In genomic region chr3:27544061-27544460, GRCm38 (mm10) we compare ENCODE assay signal across 17 mouse cellular contexts.
"Had no signal": no experiment of that assay in that cellular context is flagged by ENCODE, and none has a peak within 500 bp of the region (broad histone marks: within the 10 kb centered on the region; RNA-seq: fewer than 3 reads in every experiment).

No protein-coding gene starts in this region.

- H3K4me1 ChIP-seq: neural tube, embryonic 12.5 days; neural tube, embryonic 13.5 days; neural tube, embryonic 15.5 days had no signal

- H3K9me3 ChIP-seq: neural tube, embryonic 12.5 days; neural tube, embryonic 13.5 days; neural tube, embryonic 15.5 days; stomach, embryonic 15.5 days had no signal

- H3K27me3 ChIP-seq: neural tube, embryonic 12.5 days; neural tube, embryonic 13.5 days; neural tube, embryonic 15.5 days; stomach, embryonic 15.5 days had no signal

- H3K27ac ChIP-seq: neural tube, embryonic 12.5 days; neural tube, embryonic 13.5 days; neural tube, embryonic 15.5 days; stomach, embryonic 15.5 days; stomach, postnatal 0 days had no signal

- DNase-seq: retina, postnatal 1 day; right cerebral cortex, adult 18-20 months; right cerebral cortex, postnatal 14 days; right cerebral cortex, postnatal 25 days; right cerebral cortex, postnatal 4 days; spleen, adult 18-20 months; thymus, adult 18-20 months; thymus, adult 2 months; thymus, postnatal 14 days; thymus, postnatal 25 days; thymus, postnatal 36 days; thymus, postnatal 4 days had no signal

- H3K36me3 ChIP-seq: neural tube, embryonic 12.5 days; neural tube, embryonic 13.5 days; neural tube, embryonic 15.5 days had no signal

- H3K4me3 ChIP-seq: neural tube, embryonic 12.5 days; neural tube, embryonic 13.5 days; neural tube, embryonic 15.5 days; stomach, embryonic 15.5 days had no signal
